Mouse (Mus musculus) heart, postnatal 36 days (tissue): ENCODE data around the gene Itprip. TPM values are rescaled to one million over a fixed set of nuclear protein-coding genes. Genes with fewer than 3 reads are reported as not detected.
A peak's percentile ranks its signal among the peaks of the same experiment; 100 is the strongest.

Source experiments
- DNase-seq, 2 experiments: peaks; one replicate each; pipeline ENCODE4 v3.0.0; 2021 to 2022
- intact Hi-C: fragments of 180-260 bp; cut with DNase I; formaldehyde crosslinking; loops from one replicate; pipeline ENCODE4 v1.15.1; 2025
- total RNA-seq, 2 experiments: library from RNA; stranded (reverse); gene quantifications; 2 replicates each; pipeline ENCODE4 v1.2.3; 2021

The Itprip gene
- total RNA-seq, 2 experiments from 2014 or later, result 9.9 to 15.1 TPM

DNA sequence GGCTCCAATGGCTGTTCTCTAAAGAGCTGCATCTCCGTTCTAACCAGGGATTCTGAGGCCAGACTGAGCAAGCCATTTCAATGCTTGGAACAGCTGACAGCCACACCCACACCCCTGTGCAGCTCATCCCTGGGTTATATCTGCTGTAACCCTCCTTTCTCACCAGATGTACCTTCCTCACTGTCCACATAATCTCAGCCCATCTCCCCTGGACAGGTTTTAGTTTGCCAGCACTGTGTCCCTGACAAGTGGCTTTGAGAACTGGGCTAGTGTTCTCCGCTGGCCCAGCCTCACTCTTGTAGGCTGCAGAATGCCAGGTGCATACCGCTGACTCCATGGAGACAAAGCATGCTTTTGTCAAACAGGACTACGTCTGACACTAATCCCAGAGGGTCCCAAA lies 1.7 kb downstream of the Itprip start:
- DNase-seq, result no peak
- intact Hi-C loops, result no loop called here

DNA sequence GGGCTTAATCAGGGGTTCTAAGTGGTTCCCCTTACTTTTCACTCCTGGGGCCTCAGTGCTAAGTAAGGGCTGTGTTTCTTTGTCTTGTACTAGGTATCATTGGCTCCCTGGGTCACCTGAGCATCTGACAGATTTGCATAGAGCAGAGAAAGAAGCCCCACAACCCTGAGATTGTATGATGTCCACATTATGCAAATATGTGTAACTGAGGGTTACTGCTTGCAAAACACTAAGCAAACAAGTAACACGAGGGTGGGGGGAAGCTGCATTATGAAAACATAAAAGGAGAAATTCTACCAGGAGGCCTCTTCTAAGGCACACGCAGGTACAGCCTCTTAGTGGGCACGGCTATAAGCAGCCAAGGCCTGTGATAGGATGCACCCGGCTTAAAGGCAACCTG lies 3.8 kb downstream of the Itprip start:
- intact Hi-C loops, result no loop called here
- no peak for DNase-seq

DNA sequence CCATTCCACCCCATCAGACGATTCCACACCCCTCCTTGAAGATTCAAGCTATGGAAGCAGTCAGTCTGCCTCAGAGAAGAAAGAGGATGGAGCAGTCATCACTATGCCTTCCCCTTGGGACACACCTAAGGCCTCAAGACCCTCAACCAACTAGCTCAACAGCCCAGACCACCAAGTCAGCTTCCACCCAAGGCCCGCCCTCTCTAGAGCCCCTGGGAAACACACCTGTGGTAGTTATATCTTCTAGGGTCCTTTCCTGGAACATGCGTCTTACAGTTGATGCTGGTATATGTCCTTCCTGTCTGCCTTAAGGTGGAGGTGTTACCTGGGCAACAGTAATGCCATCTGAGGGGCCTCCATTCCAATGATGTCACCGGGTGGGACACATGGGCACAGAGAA lies 4.9 kb downstream of the Itprip start:
- no peak for DNase-seq
- intact Hi-C loops, result no loop called here

DNA sequence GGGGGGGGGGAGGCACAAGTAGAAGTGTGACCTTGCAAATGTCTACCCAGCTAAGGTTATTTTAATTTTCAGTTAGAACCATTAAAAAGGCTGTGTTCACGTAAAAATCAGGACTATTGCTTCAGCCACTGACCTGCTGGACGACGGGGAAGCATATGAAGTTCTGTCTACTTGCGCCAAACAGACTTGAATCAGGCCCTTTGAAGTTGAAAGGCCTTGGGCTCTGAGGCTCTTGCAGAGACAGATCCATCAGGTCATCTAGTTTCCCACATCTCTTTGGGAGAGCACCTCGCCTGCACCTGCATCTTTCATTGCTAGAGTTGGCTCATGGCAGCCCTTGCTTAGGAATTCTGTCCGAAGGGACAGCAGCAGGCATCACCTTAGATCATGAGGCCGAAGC lies 5.8 kb downstream of the Itprip start:
- DNase-seq, result no peak
- intact Hi-C loops, result no loop called here

DNA sequence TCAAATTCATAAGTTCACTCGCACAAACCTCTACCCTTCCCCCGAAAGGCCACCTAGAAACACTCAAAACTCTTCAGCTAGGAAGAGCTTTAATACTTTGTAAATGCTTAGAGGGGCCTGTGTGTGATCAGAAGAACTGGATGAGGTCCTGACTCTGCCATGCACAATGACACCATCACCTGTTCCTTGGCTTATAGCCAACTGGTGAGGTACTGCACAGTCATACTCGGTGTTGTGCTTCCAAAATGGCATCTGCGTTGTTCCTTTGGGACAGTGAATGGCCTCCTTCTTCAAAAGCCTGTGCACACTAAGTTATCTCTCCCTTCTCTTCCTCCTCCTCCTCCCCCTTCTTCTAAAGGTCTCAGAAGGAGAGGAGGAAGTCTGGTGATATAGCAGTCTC lies 8.3 kb downstream of the Itprip start:
- intact Hi-C loops, result no loop called here
- DNase-seq, result no peak

DNA sequence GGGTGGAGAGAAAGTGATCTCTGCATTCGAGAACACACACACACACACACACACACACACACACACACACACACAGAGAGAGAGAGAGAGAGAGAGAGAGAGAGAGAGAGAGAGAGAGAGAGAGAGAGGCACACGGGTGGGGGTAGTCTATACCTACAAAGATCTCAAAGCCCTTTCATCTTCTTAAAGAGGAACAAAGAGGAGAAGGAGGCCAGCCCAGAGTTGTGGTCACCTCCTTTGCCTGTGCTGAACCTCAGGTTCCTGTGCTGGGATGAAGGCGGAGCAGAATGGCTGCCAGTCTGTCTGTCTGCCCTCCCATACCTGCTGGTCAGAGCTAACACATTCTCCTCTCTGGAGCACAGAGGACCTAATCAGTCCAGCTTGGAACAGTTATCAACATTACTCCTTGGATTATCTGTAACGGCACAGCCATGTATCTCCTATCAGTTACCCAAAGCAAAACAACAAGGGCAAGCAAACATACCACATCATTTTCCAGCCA lies 8.9 kb downstream of the Itprip start:
- DNase-seq, result no peak

DNA sequence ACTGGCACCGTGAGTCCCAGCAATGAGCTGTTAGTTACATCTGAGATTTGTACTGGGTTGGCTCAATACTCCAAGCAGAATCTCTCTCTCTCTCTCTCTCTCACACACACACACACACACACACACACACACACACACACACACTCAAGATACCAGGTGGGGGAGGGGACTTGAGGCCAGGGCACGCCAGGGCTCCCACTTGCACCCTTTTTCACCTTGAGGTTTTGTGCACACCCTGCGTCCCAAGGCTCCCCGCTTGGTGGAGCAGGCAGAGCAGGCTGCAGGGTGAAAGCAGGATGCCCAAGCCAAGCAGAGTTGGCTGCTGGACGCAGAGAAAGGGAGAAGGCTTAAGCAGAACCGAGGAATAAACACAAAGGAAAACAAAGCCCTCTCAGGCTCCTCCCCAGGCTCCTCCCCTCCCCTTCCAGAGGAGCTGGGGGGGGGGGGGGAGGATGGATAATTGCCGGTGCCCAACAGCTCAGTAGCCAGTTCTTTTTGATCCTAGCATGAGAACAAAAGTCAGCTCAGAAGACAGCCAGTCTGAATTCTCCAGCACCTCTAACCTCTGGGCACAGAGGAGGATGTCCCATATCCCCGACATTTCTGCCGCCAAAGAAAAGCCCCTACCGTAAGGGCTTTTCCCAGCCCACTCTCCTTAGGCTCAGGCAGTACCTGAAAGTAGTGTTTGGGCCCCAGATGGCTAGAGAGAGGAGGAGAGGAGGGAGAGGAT lies 9.5 kb downstream of the Itprip start:
- intact Hi-C loops, result no loop called here
- no peak for DNase-seq

More for the DNA sequence above, 8.9 kb downstream of the Itprip start:
- intact Hi-C loops, result no loop called here

DNA sequence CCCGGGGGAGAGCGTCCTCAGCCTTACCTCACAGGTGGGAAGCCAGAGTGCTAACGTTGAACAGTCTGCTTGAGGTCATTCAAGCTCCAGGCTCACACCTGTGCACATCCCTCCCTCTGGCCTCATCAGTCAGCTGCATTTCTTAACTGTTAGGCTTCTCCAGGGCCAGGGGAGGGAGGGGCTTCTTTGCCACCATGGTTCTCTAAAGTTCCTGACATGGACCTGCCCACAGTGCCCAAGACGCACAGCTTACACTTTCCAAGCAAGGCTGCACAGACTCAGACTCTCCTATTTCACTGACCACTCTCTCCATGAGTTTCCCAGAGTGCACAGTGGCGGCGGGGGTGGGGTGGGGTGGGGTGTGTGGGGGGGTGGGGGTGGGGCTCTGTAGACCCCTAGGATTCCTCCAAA lies 10.1 kb downstream of the Itprip start:
- DNase-seq, result no peak
- intact Hi-C loops, result no loop called here

DNA sequence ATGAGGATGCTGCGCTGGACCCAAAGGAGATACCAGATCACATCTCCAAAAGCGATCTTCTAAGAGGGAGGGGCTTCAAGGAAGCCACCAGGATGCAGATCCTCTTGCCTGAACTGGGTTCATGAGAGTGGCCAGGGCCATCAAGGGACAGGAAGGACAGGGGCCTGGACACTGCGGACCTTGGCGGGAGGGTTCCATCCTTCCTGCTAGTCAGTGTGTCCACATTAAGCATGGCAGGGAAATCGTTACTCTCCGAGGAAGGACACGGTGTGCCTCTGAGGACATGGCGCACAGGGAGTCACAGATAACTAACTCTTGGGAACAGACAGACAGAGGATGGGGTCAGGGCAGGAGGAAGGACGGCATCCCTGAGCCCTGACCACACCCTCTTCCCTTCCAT lies 11.5 kb downstream of the Itprip start:
- no peak for DNase-seq
- intact Hi-C loops, result no loop called here

DNA sequence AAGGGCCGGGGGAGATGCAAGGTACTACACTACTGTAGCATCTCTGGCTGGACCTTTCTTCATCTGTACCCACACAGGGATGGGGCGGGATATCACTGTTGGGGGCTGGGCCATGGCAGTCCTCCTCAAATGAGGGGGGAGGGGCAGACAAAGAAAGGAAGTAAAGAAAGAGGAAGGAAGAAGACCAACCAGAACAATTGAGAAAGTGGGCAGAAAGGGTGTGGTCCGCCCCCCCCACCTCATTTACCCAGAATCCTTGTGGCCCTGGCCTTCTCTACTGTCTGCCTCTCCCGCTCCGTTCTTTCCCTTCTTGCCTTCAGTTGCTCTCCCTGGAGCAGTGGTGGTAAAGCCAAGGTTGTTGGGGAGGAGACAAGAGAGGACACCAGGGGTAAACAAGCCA lies 13.5 kb downstream of the Itprip start:
- DNase-seq, result no peak
- intact Hi-C loops, result no loop called here

DNA sequence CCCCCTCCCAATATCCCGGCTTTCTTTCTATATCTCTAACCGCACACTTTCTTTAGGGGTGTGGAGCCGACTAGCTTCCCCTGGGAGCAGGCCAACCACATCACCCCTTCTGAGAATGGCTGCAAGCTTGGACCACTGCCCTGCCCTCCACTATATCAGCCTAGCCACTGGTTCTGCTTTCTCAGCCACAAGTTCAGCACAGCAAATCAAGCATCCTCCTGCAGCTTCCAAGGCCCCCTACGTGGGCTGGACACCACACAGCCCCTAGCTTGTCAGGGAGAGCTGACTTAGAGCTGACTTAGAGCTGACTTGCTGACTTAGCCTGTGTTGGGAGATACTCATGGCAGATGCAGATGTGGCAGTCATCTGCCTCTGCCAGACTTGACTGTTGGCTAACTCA lies 14.0 kb downstream of the Itprip start:
- intact Hi-C loops, result no loop called here
- no peak for DNase-seq

DNA sequence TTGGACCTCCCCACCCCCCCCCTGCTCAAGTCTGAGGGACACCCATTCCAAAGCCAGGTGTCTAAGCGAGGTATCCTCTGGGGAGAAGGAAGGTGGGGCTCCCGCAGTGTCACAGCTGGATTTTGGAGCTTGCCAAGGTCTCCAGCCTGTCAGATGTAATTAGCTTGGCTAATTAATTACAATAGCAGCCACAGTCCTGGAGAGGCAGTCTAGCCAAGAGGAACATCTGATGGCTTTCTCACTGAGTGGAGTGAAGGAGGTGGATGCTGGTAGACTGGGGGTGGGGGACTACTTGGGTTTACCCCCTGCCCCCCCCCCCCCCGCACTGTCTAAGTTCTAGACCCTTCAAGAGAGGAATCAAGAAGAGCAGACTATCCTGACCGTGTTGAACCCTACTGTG lies 15.4 kb downstream of the Itprip start:
- no peak for DNase-seq
- intact Hi-C loops, result no loop called here

DNA sequence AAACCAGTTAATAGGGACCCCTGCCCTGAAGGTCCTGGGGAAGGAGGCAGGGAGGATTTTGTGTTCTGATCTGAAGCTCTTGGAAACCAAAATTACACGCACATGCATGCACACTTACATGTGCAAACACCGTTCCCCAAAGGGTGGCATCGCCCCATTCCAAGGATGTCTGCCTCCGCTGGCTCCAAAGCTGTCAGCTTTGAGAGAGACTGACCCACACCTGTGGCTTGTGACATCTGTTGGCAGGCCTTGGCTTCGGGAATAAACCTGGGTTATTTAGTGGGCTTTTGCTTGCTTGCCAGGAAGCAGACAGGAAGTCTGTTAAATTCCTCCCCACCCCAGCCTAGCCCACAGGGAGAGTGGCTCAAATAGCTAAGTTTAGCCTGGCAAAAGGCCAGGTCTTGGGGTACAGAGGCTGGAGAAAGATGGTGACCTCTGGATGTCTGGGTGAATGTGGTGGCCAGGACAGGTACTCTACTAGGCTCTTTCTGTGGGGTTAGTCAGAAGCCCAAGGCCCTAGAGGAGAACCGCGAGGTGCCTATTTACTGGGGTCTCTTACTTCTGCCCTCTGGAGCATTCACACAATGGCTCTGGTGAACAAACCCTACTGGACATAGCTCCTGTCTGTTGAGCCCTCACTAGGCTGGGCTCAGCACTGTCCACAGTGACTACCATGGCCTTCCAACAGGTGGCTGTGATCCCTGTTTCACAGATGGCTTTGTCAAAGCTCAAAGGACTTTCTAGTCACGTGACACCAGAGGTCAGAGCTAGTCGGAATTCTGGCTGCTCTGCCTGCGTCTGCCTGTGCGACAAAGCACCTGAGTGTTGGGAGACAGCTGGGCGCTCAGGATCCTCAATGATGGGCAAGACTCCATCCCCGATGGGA lies 16.5 kb downstream of the Itprip start:
- intact Hi-C loops, result no loop called here
- peak in 1 of 2 experiments; percentile 45 for DNase-seq

DNA sequence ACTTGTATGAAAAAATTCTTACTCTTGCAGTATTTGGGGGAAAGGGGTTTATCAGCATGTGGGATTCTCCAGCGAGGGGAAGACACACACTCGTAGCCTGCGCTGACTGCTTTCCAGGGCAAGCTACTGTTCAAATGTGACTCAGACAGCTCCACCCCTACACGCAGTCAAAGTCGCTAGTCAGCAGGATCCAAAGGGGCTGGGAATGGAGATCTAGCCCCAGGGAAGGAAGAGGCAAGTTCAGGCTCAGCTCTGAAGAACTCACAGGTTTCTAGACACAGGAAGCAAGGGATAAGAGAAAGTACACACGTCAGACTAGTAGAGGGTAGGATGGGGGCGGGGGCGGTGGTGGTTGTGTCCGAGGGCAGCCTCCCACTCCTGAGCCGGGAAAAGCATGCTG lies 18.5 kb downstream of the Itprip start:
- no peak for DNase-seq
- intact Hi-C loops, result no loop called here

DNA sequence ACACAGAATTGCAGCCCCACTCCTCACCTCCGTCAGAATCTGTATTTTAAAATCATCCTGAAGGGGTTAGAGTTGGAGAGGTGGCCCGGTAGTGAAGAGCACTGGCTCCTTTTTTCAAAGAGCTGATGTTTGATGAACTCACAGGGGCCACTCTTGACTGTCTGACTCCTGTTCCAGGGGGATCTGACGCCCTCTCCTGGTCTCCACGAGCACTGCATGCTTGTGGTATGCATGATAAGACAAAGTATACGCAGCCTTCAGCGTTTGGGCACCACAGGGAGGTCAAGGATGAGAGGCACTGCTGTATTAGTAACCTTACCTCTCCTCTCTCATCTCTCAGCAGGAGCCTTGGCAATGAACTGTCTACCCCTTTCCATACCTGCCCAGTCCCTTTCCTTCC lies 19.1 kb downstream of the Itprip start:
- no peak for DNase-seq
- intact Hi-C loops, result no loop called here

DNA sequence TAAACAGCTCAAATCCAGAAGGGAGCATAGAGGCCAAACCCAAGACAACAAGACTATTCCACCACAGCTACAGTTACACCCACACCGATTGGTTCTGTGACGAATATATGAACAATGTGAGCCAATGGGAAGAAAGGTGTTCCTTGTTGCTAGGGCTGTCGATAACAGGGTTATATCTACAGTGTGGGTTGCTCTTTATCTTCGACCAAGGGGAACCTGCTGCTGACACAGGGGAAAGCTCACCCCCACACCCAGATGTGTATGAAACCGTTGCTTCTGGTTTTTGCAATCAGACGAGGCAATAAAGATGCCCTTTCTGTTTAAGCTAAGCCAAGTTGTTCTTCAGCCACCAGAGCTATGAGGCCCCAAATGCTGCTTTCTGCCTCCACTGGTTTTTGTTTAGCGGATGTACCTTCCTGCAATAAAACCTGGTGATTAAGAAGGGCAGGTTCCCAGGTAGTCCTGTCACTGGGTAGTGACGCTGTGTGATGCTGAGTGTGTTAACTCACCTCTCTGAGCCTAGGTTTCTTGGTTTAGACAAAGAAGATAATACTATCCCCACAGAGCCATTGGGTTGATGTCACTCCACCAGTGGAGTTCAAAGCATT lies 20.5 kb downstream of the Itprip start:
- DNase-seq, result no peak
- intact Hi-C loops, result no loop called here

DNA sequence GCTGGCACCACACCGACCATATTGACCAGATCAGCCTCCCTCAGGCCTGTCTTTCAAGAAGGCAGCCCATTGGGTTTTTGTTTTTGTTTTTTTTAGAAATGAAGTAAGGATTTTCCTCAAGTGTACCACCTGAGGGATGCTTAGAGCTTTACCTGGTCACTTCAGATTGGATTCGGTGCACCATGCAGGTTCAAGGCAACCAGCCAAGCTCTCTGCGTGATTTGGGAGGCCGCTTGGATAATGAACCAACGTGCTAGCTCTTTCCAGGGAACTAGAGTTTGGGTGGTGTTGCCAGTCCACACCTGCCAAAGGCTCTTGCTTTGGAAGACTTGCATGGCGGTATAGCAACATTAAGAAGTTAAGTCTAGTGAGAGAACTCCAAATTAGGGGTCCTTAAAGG lies 26.0 kb downstream of the Itprip start:
- intact Hi-C loops, result no loop called here
- DNase-seq, result no peak

DNA sequence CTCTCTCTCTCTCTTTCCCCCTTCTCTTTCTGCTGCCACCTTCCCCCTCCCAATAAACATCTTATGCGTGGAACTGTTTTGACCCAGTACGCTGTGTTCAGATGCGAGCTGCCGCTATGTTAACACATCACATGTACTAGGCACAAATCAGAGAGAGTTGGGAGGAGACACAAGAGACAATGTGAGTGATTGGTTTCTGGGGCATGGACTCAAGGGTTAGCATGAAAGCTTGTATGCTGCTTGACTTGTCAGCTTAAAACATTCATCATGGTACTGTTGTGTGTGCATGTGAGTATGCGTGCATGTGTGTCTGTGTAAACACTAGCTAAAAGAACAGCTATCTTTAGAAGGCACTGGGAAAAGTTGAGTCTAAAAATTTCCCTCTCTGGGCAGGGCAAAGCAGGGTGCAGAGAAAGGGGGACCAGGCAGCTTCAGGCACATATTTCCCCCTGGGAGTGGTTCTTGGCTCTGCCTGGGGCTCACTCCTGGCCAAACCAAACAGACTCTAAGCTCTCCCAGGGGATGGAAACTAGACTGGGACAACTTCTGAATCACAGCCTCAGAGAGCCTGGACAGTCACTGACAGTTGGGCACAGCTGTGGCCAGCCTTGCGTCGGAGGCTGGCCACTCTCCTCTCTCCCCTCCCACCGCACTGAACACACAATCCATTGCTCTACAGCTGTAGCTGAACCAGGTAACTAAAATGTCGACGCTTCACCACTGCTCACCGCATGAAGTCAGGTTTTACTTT lies 27.4 kb downstream of the Itprip start:
- DNase-seq, result peak; percentile 49 to 51
- intact Hi-C loops, result no loop called here

DNA sequence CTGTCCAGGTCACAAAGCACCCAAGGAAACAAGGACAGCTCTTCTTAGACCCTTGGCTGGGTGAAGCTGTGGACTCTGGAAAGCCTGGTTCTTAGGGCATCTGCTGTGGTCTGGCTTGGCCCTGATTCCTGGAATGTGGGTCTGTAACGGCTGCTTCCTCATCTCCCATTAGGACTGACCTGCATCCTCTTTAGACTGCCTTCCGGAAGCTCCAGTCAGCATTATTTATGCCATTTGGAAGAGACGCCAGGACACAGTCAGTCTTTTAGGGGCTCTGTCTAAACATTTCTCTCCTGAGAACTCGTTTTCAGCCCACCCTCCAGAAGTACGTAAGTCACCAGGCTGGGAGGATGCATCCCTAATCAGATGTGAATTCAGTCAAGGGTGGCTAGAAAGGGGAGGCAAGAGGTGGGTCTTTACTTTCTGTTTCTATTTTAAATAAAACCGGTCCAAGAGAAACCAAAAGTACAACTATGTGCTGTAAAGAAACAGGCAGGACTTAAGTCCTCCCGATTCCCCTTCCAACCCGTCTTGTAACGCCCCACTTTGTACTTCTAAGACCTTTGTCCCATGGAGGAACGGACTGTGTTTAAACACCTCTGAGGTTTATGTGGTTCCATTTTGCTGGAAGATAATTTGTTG lies 28.5 kb downstream of the Itprip start:
- intact Hi-C loops, result no loop called here
- no peak for DNase-seq

DNA sequence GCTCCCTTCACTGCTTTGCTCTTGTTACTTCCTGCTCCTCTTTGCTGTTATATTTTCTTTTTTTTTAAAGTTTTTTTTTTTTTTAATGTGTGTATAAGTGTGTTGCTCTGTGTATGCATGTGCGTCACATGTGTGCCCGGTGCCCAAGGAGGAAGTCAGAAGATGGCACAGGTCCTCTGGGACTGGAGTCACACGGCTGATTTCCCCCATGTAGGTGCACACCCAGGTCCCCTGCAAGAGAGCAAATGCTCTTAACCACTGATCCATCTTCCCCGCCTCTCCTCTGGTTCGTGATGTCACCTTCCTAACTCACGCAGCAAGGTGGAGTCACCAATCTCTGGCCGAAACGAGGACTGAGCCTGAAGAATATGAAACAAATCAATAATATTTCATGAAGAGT lies 31.1 kb downstream of the Itprip start:
- no peak for DNase-seq
- intact Hi-C loops, result no loop called here
